Mouse (Mus musculus): ENCODE measurements around the gene Idi1. TPM values are rescaled to one million over a fixed set of nuclear protein-coding genes. Genes with fewer than 3 reads are reported as not detected.

Idi1 gene
- polyA plus RNA-seq, 1 experiment from 2014 or later, result 16.6 TPM

Other genes starting within 250 kb of the Idi1 start
- gene Wdr37, start 13.6 kb upstream of the Idi1 start, polyA plus RNA-seq (2018), result 9.9 to 17.1 TPM (median 17.1 TPM) in 3 replicates
- gene Gm9745, start 62.7 kb downstream of the Idi1 start, polyA plus RNA-seq (2018), result not detected in 3 replicates
- gene Idi2, start 67.4 kb downstream of the Idi1 start, polyA plus RNA-seq (2018), result not detected in 3 replicates
- gene Gtpbp4, start 110.6 kb downstream of the Idi1 start, polyA plus RNA-seq (2018), result 17.7 to 50.7 TPM (median 49.2 TPM) in 3 replicates
- gene Larp4b, start 208.4 kb downstream of the Idi1 start, polyA plus RNA-seq (2018), result 33.1 to 56.5 TPM (median 41.2 TPM) in 3 replicates